Mouse (Mus musculus) ES-Bruce4 (cell line): ENCODE measurements at regions not wholly inside any gene's neighbourhood (a gene's known extent, or its start where the extent isn't known, plus 50 kb on each side); places are given as distances from the start of the nearest gene placed in this dataset.

Source experiments
- H3K27ac ChIP-seq: 2 replicates; pipeline ENCODE4 v1.5.1; 2012; ENCODE audit warnings: low read length, inconsistent platforms; ENCODE audit not compliant: insufficient read depth
- H3K27me3 ChIP-seq: 2 replicates; pipeline ENCODE4 v1.6.1; 2012; ENCODE audit warnings: mild to moderate bottlenecking, low read length, inconsistent platforms; ENCODE audit not compliant: control insufficient read depth, poor library complexity, insufficient read depth, severe bottlenecking
- H3K36me3 ChIP-seq: 2 replicates; pipeline ENCODE4 v1.6.1; 2012; ENCODE audit warnings: inconsistent platforms, mild to moderate bottlenecking, low read length, moderate library complexity; ENCODE audit not compliant: control insufficient read depth, poor library complexity, insufficient read depth, severe bottlenecking
- H3K4me1 ChIP-seq: one replicate; pipeline ENCODE4 v1.8.1; 2011; ENCODE audit warnings: low read length; ENCODE audit not compliant: control insufficient read depth, insufficient read depth
- H3K4me3 ChIP-seq: 2 replicates; pipeline ENCODE4 v1.5.1; 2011; ENCODE audit warnings: low read depth, mild to moderate bottlenecking, low read length
- H3K9ac ChIP-seq: 2 replicates; pipeline ENCODE4 v1.6.1; 2012; ENCODE audit warnings: low read depth, mild to moderate bottlenecking, inconsistent platforms; ENCODE audit not compliant: poor library complexity, severe bottlenecking
- H3K9me3 ChIP-seq: replicated peaks from 2 replicates; pipeline ENCODE4 v1.6.1; 2012; ENCODE audit warnings: mild to moderate bottlenecking, low read length, inconsistent platforms; ENCODE audit not compliant: control insufficient read depth, poor library complexity, insufficient read depth, severe bottlenecking
- CTCF ChIP-seq: IDR thresholded peaks from one replicate; pipeline ENCODE4 v1.8.1; 2011; ENCODE audit warnings: low read depth, low read length
- EP300 ChIP-seq: IDR thresholded peaks from 2 replicates; pipeline ENCODE4 v1.6.1; 2011; ENCODE audit warnings: low read depth, low read length; ENCODE audit not compliant: insufficient read depth
- POLR2A ChIP-seq: IDR thresholded peaks from one replicate; pipeline ENCODE4 v1.8.1; 2011; ENCODE audit warnings: low read length; ENCODE audit not compliant: insufficient read depth

- no peak overlapping the region for H3K4me3 ChIP-seq
- H3K36me3 ChIP-seq = no peaks in the 10 kb centered on the region
These were observed 110.4 kb upstream of the Prdm1 start for GRCm38 (mm10) chr10:44638678-44639077.

GRCm38 (mm10) chr10:44636786-44637185 is 108.5 kb upstream of the Prdm1 start:
- H3K36me3 ChIP-seq = no peaks in the 10 kb centered on the region
- TF ChIP-seq POLR2A (no peak), CTCF (no peak), EP300 (no peak)
- H3K4me3 ChIP-seq = no peak overlapping the region

More at GRCm38 (mm10) chr10:44638678-44639077, 110.4 kb upstream of the Prdm1 start:
- Histone ChIP-seq H3K9me3 (peaks cover 16% of the 10 kb centered on the region), H3K27ac (no peak overlapping the region), H3K4me1 (no peaks in the 10 kb centered on the region), H3K9ac (no peak overlapping the region), H3K27me3 (no peaks in the 10 kb centered on the region)
- TF ChIP-seq CTCF (no peak), EP300 (no peak), POLR2A (no peak)

GRCm38 (mm10) chr10:44636061-44636460 is 107.8 kb upstream of the Prdm1 start:
- Histone ChIP-seq H3K9me3 (peaks cover 5% of the 10 kb centered on the region), H3K9ac (no peak overlapping the region), H3K27ac (no peak overlapping the region), H3K4me1 (no peaks in the 10 kb centered on the region), H3K4me3 (no peak overlapping the region), H3K36me3 (no peaks in the 10 kb centered on the region), H3K27me3 (no peaks in the 10 kb centered on the region)
- TF ChIP-seq CTCF (no peak), POLR2A (no peak), EP300 (no peak)

More at GRCm38 (mm10) chr10:44636786-44637185, 108.5 kb upstream of the Prdm1 start:
- H3K9me3 ChIP-seq = peaks cover 12% of the 10 kb centered on the region
- no peaks in the 10 kb centered on the region for H3K27me3 ChIP-seq
- H3K4me1 ChIP-seq = no peaks in the 10 kb centered on the region
- H3K9ac ChIP-seq = no peak overlapping the region
- H3K27ac ChIP-seq = no peak overlapping the region

GRCm38 (mm10) chr10:44631584-44631983 is 103.3 kb upstream of the Prdm1 start:
- Histone ChIP-seq H3K9ac (no peak overlapping the region), H3K36me3 (no peaks in the 10 kb centered on the region), H3K27ac (no peak overlapping the region), H3K4me1 (no peaks in the 10 kb centered on the region), H3K27me3 (no peaks in the 10 kb centered on the region), H3K4me3 (no peak overlapping the region), H3K9me3 (no peaks in the 10 kb centered on the region)
- TF ChIP-seq EP300 = no peak
- no peak for TF ChIP-seq CTCF
- no peak for TF ChIP-seq POLR2A

GRCm38 (mm10) chr10:44630485-44630884 is 102.2 kb upstream of the Prdm1 start:
- H3K4me3 ChIP-seq = no peak overlapping the region
- no peak for TF ChIP-seq CTCF
- no peak for TF ChIP-seq EP300
- TF ChIP-seq POLR2A = no peak
- H3K27me3 ChIP-seq = no peaks in the 10 kb centered on the region
- no peak overlapping the region for H3K9ac ChIP-seq
- no peaks in the 10 kb centered on the region for H3K4me1 ChIP-seq
- no peaks in the 10 kb centered on the region for H3K9me3 ChIP-seq
- no peaks in the 10 kb centered on the region for H3K36me3 ChIP-seq
- no peak overlapping the region for H3K27ac ChIP-seq

- no peak for TF ChIP-seq POLR2A
- TF ChIP-seq EP300 = no peak
- no peak for TF ChIP-seq CTCF
- Histone ChIP-seq H3K4me3 (no peak overlapping the region), H3K27me3 (no peaks in the 10 kb centered on the region), H3K4me1 (no peaks in the 10 kb centered on the region), H3K9ac (no peak overlapping the region), H3K9me3 (no peaks in the 10 kb centered on the region), H3K36me3 (no peaks in the 10 kb centered on the region), H3K27ac (no peak overlapping the region)
These were observed 100.1 kb upstream of the Prdm1 start for GRCm38 (mm10) chr10:44628387-44628786.
